Mouse (Mus musculus) cerebellum, adult 2 months (tissue): Measurements from ENCODE around the gene Slc51a.
A peak's percentile ranks its signal among the peaks of the same experiment; 100 is the strongest.

ENCODE experiments used
- CTCF ChIP-seq: fragments of 200-500 bp; IDR thresholded peaks from 2 replicates; pipeline ENCODE4 v1.5.1; 2011; ENCODE audit warnings: low read depth, mild to moderate bottlenecking, control low read depth, low read length, moderate library complexity, borderline replicate concordance; ENCODE audit not compliant: insufficient read depth
- POLR2A ChIP-seq: fragments of 200-500 bp; IDR thresholded peaks from 2 replicates; pipeline ENCODE4 v1.6.1; 2011; ENCODE audit warnings: low read length, control low read depth, borderline replicate concordance; ENCODE audit not compliant: insufficient read depth

DNA sequence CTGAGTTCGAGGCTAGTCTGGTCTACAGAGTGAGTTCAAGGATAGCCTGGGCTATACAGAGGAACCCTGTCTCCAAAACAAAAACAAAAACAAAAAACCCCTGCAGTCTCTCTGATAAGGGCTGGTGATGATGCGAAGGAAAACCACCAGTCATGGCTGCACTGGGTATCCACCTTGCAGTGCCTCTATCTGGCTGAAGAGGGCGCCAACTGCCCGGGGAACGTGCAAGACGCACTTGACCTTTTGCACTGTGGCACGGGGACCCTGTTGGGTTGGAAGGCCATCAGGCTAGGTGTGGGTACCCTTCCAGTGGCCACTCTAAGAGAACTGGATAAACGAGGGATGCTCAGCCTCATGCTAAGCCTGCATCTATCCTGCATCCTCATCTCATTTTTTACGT lies 19.7 kb upstream of the Slc51a start:
- TF ChIP-seq POLR2A (no peak), CTCF (peak; percentile 86)
